Mouse (Mus musculus): Measurements from ENCODE around the gene BC030499.

BC030499 gene

GRCm38 (mm10) chr11:78305272-78305671, 14.6 kb downstream of the BC030499 start:
- no peak for DNase-seq (ENCODE audit: low read depth, low spot score)

- no peak for DNase-seq (ENCODE audit: low read depth, low spot score)
These were observed 20.3 kb downstream of the BC030499 start for GRCm38 (mm10) chr11:78310861-78311511.

DNA sequence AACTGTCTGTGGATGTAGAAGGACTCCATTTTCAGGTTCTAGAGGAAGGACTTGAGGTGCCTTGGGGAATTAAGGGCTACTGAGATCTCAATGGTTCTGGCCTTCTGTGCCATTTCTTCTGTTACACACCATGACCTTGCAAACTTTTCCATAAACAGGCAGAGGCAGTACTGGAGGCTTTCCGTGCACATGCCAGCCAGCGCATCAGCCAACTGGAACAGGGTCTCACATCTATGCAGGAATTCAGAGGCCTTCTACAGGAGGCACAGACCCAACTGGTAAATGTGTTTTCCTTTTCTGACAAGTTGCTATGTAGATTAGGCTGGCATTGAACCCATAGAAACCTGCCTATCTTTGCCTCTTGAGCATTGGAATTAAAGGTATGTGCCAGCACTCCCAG, 23.0 kb downstream of the BC030499 start:
- no peak for DNase-seq (ENCODE audit: low read depth, low spot score)

DNA sequence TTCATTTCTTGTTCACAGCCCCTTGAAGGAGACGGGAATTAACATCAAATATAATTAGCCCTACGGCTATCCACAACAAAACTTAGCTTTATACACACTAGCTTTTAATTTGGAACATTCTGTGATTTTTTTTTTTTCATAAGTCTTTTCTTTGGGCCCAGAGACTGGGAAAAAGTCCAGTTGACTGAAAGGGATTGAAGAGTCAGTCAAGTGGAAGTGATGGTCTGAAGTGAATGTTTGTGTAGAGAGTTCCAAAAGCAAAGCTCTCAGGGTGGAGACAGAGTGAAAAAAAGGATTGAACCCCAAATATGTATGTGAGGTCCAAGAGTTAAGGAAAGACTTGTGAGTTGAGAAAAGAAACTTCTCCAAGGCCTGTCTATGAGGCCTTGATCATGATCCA, 27.8 kb downstream of the BC030499 start:
- no peak for DNase-seq (ENCODE audit: low read depth, low spot score)

DNA sequence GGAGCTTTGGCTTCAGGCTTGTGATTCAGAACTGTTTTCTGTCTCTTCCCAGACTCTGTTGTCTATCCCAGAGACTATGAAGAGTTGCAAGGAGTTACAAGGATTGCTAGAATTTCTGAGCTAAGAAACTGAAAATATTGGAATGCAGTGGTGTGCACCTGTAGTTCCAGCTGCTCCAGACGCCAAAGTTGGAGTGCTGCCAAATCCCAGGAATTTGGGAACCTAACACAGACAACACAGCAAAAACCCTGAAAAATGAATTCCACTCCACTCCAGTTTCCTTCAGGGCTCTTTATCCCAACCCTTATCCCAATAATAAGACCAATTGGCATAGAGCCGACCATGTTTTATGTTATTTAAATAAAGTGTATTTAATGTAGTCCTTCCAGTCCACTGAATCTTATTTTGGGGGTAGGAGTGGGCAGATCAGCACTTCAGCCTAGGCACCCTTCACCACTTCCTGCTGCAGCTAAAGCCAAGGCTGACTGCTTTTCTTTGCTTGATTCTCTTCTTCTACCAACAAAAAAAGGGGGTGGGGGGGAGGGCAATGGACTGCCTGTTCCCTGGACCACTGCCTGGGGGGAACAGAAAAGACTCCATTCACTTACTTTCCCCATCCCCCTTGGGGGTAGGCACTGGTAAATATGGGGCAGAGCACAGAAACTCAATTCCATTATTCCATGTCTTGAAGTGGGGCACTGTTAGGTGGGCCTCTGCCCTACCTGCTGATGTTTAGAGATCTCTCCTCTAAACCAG, 31.6 kb downstream of the BC030499 start:
- no peak for DNase-seq (ENCODE audit: low read depth, low spot score)

GRCm38 (mm10) chr11:78322860-78323259, 32.2 kb downstream of the BC030499 start, which contains the start of gene Aldoc:
Gene Aldoc, plus strand, starts transcription at chr11:78322968.
- peak; percentile 71 for DNase-seq (ENCODE audit: low read depth, low spot score)

- DNase-seq (ENCODE audit: low read depth, low spot score), result no peak
These were observed 33.6 kb downstream of the BC030499 start for GRCm38 (mm10) chr11:78324000-78324785.

GRCm38 (mm10) chr11:78324965-78325364, 34.3 kb downstream of the BC030499 start:
- no peak for DNase-seq (ENCODE audit: low read depth, low spot score)

DNA sequence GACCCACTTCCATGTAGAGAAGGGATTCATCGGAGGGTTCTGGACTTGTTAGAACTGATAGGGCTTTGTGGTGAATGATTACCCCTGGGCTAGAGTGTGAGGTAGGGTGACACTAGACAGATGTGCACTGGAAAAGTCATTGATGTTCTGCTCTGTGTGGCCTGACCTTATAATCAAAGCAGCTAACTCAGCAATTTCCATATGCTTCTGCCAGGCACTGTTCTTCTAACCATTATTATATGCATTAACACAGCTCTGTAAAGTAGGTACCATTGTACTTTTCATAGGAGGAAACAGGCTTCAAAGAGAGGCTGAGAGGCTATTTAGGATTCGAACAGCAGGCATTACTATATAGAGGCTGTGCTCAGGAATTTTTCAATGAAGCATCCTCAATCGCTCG, 36.6 kb downstream of the BC030499 start:
- no peak for DNase-seq (ENCODE audit: low read depth, low spot score)

DNA sequence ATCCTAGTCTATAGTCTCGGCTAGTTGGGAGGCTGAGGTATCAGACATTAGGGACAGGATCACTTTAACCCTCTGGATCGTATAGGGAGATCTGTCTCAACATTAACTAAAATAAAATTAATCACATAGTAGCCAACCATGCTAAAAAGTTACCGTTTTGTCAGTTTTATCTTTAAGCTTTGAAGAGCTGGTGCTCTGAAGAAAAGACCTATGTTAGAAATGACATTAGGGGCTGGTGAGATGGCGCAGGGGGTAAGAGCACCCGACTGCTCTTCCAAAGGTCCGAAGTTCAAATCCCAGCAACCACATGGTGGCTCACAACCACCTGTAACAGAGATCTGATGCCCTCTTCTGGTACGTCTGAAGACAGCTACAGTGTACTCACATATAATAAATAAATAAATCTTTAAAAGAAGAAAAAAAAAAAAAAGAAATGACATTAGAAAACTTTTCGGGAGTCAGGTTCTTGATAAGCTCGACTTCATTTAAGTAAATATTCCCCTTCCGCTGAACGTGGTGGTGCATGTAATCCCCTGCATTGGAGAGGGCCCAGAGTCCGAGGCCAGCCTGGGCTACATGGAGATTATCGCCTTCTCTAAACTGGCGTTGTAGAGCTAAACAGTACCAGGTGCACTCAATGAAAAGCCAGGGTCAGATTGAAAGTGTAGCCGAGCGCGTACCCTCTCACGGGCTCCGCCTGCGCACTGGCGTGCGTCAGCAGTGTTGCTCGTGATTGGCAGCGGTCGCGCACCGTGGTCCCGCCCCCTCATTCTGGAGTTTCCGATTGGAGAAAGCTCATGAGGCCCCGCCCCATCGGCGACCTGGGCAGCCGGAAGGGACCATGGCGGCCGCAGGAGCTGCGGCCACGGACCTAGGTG, 37.2 kb downstream of the BC030499 start, which contains the start of gene Pigs:
Gene Pigs, plus strand, starts transcription at position 782 of the 878 bp plus-strand sequence.
- peak; percentile 96 for DNase-seq (ENCODE audit: low read depth, low spot score)

- no peak for DNase-seq (ENCODE audit: low read depth, low spot score)
These were observed 37.9 kb downstream of the BC030499 start for GRCm38 (mm10) chr11:78328512-78329056.

DNA sequence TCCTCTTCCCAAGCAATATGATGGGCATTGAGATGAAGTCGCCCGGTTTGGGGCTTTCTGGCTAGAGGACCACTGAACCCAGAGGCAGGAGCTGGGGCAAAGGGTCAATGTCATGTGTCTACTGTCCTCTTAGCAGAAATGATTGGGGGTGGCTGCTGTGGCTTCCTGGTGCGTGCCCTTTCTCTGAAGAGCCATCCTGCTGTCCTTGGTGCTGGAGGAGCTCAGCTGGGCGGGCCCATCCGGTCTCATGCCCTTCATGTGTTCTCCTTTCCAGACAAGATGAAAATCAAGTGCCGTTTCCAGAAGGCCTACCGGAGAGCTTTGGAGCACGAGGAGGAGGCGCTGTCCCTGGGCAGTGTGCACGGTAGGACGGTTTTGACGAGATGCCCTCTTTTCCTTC, 42.0 kb downstream of the BC030499 start:
- no peak for DNase-seq (ENCODE audit: low read depth, low spot score)

DNA sequence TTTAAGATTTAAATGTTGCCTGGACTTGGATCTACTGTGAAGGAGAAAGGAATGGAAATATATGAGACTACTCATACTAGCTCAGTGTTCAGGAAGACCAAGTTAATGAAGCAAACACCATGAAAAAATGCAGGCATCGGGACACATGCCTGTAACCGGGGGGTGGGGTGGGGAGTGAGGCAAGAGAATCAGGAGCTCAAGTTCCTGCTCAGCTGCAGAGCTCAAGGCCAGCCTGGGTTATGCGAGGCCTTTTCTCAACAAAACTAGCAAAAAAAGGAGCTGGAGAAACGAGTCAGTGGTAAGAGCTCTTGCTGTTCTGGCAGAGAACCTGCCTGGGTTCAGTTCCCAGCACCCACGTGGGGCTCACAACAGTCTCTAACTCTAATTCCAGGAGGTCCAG, 43.4 kb downstream of the BC030499 start:
- no peak for DNase-seq (ENCODE audit: low read depth, low spot score)

DNA sequence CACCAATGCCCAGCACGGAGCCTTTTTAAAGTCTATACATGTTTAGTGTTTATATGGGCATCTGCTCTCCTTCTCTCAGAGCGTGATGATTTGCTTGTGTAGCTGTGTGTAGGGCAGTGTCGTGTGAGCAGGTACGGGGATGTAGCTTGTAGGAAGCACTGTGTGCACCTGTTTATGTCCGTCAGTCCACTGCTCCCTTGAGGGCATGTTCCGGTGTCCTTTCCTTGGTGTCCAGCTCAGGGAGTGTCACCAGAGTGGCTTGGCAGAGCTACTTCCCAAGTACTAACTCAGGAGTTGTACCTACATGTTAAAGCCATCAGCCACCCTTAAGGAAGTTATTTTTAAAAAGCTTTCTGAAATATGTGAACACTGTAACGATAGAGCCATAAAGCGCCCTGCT, 46.4 kb downstream of the BC030499 start:
- DNase-seq (ENCODE audit: low read depth, low spot score), result no peak

GRCm38 (mm10) chr11:78341702-78342101, 51.1 kb downstream of the BC030499 start:
- no peak for DNase-seq (ENCODE audit: low read depth, low spot score)

- DNase-seq (ENCODE audit: low read depth, low spot score), result peak; percentile 76
These were observed 53.0 kb downstream of the BC030499 start, which contains the start of gene Unc119 for GRCm38 (mm10) chr11:78343381-78344327. Gene Unc119, plus strand, starts transcription at chr11:78343482.

- DNase-seq (ENCODE audit: low read depth, low spot score), result no peak
These were observed 53.8 kb downstream of the BC030499 start for GRCm38 (mm10) chr11:78344328-78344889.

DNA sequence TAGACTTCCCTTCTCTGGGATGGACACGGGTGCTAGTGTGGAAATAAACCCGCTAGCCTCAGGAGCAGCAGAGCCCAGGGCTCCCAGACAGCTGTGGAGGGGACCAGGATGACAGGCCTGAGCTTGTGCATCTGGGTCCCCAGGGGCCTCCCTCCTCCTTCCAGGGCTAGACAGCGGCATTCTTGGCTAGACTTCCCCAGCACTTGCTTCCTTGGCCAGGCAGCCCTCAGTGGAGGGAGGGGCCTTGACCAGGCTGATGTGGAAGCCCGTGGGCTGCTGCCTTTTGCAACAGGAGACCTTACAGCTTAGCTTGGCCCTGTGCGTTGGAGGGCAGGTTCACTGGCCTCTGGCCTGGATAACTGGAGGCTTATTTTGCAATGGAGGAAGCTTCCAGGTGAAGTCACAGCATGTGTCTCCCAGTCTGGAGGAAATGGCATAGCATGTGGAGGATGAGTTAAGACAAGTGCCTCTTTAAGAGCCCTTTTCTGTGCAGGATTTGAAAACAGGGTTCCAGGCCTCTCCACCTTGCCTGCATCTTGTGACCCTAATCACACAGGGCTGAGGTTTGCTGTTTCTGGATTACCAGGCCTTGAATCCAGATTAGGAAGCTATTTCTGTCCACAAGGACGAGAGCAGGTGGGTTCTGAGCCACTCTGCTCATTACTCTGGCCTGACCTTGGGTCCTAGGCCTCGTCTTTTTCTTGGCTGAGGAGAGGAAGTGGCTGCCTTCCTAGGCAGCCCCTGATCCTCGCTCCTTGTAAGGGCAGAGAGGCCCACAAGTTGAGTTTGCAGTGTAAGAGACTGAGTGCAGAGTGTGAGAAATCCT, 54.5 kb downstream of the BC030499 start:
- DNase-seq (ENCODE audit: low read depth, low spot score), result peak; percentile 39

DNA sequence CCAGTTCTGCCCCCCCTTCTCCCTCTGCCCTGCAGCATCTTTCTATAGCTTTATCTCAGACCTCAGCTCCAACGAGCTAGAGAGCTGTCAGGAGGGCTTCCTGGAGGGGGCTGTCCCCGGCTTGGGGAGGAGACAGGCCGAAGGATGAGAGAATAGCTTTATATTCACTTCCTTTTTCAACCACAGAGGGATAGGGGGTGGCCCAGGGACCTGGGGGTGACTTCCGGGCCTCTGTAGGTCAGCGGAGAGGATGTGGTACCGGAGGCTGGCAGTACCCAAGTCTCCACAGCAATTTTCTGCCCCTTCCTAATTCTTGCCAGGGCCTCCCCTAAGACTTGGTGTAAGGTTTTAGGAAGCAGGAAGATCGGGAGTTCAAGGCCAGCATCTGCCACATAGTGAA, 55.2 kb downstream of the BC030499 start:
- no peak for DNase-seq (ENCODE audit: low read depth, low spot score)
